Mouse (Mus musculus): Measurements from ENCODE around the gene A030005K14Rik.

GRCm38 (mm10) chr1:83076190-83076917, 17.2 kb upstream of the A030005K14Rik start:
- TF ChIP-seq GATA1 (IDR thresholded peaks at IDR 0.05; ENCODE audit: borderline replicate concordance, low read length), result no peak
- TF ChIP-seq FLI1 (IDR thresholded peaks at IDR 0.05; ENCODE audit: low read length), result no peak
